Mouse (Mus musculus): Measurements from ENCODE around the gene Adam12.

The Adam12 gene

DNA sequence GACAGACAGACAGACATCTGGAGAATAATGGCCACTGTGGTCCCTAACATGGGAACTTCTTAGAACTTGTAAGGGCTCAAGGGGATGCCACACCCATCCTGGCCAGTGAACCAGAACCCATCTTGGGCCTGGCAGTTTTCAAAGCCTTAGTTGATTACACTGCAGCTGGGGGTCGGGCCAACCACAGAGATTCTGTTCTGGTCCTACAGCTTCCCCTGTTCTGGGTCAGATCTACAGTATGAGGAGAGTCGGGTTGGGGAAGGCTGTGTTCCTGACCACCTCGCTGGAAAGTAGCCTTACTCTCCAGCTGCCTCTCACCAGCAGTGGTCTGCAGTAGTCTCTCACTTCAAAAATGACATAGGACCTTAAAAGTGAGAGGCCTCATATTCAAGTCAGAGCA is 5.7 kb downstream of the Adam12 start:
- in situ Hi-C loops (cut with MboI; ENCODE audit: unreplicated experiment in 2 of 2), result no loop called here

DNA sequence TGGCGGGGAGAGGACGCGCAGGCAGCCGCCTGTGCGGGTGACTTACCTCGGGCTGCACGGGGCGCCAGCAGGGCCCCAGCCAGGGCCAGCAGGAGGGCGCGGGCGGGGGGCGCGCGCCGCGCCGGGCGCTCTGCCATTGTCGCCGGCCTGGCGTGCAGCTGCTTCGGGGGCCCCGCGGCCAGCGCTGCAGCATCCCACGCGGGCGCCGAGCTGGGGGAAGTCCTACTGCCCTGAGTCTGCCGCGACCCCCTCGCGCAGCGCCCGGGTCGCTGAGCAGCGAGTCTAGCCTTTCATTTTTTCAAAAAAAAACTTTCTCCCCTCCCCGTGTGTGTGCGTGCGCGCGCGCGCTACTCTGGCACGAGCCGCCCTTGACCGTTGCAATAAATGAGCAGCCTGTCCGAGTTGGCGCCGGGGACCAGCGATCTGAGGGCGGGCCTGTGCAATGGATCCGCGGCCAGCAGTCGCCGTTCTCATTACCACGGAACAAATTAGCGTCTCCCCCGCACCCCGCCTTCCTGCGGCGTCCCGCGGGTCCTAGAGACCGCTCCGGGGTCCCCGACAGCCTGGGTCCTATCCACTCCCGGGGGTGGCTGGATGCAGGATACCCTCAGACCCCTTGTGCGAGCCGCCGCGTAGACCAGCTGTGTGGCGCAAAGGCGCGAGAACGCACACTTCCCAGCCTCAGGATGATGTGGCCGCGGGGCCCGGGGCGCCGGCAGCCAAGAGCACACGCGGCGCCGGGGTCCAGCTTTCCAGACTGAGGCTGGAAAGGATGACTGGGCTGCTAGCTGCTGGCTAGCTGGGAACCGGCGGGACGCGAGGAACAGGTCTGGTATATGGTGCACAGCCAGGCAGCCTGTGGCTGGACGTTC is 7.0 kb downstream of the Adam12 start:
- in situ Hi-C loops (cut with MboI; ENCODE audit: unreplicated experiment in 2 of 2), result no loop called here

DNA sequence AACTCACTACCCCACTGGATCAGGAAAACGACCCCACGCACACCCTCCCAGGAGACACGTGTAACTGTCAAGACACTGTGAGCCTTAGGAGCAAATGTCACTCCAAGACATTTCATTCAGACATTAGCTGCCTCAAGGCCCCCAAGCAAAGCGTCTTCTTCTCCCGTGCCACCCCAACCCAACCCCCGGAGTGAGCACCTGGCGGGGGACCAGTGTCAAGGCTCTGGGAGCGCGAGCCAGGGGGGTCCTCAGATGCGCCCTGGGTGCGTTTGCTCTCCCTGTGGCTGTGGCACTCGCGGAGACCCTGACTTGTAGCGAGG is 7.6 kb downstream of the Adam12 start:
- in situ Hi-C loops (cut with MboI; ENCODE audit: unreplicated experiment in 2 of 2), result no loop called here

DNA sequence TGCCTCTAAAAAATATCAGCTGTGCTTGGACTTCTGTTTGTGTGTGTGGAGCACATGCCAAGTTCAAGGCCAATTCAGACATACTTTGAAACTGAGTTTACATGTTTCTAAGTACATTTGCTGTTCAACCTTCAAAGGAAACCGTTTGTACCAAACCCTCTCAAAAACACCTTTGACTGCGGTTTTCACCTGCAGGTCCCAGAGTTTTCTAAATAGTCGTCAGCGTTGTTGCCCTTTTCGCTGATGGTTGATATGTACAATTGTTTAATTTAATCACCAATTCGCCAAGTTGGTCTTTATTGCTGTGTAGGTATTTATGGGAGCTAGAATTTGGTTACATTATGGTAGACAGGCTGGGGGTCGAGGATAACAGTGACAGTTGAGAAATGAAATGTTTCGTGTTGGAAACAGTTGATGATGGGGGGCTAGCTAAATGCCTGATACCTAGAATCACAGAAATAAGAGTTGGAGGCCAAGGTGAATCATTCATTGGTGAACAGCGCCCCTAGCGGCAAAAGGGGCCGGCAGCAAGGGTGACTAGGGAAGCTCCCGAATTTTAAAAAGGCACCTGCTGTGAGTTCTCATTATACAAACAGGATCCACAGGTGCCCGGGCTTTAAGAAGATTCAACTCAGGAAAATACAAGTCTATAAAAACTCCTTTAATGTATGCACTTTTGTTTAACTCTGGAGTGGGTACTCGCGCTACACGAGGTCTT is 8.3 kb downstream of the Adam12 start:
- in situ Hi-C loops (cut with MboI; ENCODE audit: unreplicated experiment in 2 of 2), result no loop called here

DNA sequence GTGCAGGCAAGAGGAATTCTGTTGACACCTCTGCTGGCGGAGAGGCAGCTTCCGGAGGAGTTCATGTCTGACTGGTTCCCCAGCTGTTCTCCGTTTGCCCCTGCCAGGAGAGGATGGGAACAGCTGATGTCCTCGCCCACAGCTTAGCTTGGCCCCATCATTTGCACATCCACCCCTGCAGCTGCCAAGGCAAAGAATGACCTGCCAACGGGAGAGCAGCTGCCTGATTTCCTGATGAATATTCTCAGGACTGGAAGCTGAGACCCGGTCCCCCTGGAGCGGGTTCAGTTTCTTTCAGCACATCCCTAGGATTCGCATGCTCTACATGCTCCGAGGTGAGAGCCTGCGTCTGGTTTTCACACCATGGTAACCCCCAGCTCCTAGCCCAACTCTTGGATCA is 24.0 kb downstream of the Adam12 start:
- in situ Hi-C loops (cut with MboI; ENCODE audit: unreplicated experiment in 2 of 2), result no loop called here

DNA sequence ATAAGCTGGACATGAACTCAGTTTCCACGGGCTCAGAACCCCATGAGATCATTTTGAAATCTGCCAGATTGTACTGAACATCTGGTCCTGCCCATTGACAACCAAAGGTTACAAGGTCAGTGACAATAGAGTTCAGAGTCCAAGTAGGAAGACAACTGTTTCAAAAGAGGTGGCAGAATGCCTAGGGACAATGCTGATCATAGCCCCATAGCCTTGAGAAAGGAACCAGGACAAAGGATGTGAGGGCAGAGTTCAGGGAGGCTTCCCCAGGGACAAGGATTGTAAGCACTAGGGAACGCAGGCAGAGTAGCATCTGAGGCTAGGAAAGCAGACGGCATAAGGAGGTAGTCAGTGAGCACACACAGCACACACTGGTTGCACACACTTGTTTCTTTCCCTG is 38.9 kb downstream of the Adam12 start:
- in situ Hi-C loops (cut with MboI; ENCODE audit: unreplicated experiment in 2 of 2), result no loop called here

DNA sequence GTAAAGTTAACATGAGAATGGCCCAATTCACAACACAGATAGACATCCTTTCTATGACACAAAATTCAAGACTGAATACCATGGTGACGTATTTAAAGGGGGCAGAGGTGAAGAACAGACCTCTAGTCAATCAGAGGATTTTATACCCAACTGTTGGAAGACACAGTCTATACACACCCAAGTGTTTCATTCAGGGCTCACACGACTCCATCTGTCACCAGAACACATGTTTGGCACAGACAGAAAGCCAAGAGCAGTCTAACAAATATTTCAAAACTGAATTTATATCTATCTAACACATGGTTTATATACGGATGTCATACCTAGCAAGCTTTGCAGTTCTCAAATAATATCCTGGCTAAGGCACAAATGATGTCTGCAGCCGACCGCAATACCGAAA is 41.8 kb downstream of the Adam12 start:
- in situ Hi-C loops (cut with MboI; ENCODE audit: unreplicated experiment in 2 of 2), result no loop called here

DNA sequence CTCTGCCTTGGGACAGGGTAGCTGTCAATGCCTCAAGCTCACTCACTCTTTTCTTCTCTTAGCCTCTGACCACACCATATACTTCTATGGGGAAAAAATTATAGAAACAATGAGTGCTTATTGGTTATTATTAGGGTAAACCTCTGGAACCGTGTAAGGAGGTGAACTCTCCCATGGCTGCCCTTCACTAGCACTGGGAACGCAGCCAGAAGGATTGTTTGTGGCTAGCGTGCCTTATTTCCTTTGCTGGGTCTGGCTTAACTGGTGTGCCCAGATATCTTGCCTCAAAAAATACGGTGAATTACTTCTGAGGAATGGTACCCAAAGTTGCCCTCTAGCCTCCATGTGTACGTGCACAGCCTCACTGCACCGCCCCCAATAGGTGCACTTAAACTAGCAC is 43.4 kb downstream of the Adam12 start:
- in situ Hi-C loops (cut with MboI; ENCODE audit: unreplicated experiment in 2 of 2), result no loop called here

DNA sequence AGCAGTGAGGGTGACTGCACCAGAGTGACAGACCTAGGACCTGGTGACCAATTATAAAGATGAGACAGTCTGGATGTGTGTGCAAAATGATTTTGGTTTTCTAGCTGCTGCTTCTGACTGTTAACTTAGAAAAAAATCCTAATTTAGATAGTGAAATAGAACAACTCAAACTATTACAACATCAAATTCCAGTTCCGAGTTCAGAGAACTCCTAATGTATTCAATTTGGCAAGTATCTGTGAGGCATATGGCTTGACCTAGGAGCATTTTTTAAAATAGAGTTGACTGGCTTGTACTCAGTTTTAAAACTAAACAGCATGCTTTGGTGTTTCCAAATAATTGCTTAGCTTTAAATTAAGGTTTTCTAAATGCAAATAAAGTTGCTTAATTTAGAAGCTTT is 44.0 kb downstream of the Adam12 start:
- in situ Hi-C loops (cut with MboI; ENCODE audit: unreplicated experiment in 2 of 2), result no loop called here

DNA sequence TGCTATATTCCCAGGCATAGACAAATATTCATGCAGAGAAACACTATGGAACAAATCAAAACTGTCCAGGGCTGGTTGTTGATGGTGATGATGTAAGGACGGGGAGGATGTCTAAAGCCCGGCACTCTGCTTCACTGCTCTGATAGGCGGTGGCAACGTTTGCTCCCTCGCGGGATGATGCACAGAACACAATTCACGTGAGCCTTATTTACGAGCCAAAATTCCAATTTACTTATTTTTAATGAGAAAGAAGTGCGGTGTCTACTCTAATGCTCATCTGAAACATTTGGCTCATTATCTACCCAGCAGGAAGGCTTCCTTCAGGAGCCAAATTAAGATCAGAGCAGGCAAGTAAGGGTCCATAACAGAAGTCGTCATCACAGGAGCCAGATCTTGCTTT is 45.4 kb downstream of the Adam12 start:
- in situ Hi-C loops (cut with MboI; ENCODE audit: unreplicated experiment in 2 of 2), result no loop called here

DNA sequence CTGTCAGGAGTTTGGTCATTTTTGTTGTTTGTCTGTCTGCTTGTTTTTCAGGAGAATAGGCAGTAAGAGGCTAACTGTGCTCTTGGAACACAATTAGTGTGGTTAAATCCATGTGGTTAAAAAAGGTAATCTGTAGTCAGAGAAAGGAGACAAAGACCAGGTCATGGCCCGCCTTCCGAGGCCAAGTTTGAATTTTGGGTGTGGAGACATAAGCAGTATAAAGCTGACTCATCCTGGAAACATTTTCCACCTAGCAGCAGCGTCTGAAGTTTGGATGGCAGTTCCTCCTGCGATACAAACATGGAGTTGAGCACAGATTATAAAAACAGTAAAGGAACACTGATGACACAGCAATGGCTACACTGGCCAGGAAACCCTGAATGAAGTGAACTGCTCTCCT is 46.2 kb downstream of the Adam12 start:
- in situ Hi-C loops (cut with MboI; ENCODE audit: unreplicated experiment in 2 of 2), result no loop called here

DNA sequence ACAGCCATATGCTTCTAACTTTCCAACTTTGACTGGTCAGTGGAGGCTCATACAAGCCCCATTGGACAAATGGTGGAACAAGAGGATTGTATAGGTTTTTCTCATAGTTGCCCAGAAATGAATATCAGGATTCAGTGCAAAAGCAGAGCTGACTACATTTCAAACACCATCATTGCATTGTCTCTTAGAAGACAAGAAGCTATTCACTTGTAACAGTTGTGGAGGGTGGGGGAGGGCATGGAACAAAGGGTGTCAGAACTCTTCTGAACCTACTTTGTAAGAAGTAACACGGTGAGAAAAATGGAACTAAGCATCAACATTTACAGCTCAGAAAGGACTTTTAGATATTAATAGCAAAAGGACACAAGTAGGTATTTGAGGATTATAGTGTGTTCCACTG is 50.2 kb downstream of the Adam12 start:
- in situ Hi-C loops (cut with MboI; ENCODE audit: unreplicated experiment in 2 of 2), result no loop called here

DNA sequence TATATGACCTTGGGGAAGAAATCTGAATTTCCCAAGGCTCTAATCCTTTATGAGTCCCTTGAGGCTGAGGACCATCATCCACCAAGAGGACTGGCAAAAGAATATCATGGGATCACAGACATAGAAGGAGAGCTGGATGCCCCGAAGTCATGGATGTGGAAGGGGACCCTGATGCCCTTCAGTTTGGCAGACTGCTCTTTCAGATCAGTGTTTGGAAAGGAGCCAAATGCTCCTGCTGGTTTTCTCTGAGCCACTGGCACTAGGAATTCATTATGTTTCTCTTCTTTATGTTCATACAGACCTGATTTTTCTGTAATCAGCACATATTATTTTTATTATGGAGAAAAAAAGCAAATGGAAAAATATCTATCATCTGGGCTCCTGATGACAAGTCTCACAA is 50.9 kb downstream of the Adam12 start:
- in situ Hi-C loops (cut with MboI; ENCODE audit: unreplicated experiment in 2 of 2), result no loop called here

DNA sequence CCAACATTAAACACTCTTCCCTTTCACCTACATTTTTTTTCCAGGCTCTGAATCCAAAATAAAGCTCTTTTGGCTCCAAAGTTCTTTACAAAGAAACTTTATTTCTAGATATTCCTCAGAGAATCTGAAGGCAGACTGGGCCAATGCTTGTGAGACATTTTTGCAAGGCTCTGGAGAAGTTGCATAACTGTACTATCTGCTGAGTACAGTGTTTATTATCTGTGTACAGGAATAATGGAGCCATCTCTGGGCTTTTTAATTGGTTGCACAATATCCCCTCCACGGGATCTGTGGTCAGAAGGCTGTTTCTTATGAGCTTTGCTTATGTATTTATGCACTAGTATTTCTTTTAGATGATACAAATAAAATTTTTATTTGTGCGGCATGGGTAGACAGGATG is 54.9 kb downstream of the Adam12 start:
- in situ Hi-C loops (cut with MboI; ENCODE audit: unreplicated experiment in 2 of 2), result no loop called here

DNA sequence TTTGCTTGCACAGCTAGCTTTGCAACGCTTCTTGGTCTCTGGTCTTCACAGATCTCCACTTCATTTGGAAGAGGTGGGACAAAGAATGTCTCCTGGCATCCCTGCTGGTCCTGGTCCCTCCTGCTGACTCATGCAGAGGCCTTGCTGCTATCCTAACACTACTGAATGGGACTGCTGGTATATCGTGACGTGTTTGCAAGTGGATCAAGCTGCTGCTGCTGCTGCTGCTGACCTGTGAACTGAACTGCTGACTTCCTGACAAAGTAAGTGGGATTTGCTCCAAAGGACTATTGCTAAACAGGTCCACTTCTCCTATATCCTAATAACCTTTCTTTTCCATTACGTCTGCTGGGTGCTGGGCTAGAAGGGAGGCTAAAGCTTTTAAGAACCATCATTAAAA is 56.7 kb downstream of the Adam12 start:
- in situ Hi-C loops (cut with MboI; ENCODE audit: unreplicated experiment in 2 of 2), result no loop called here

DNA sequence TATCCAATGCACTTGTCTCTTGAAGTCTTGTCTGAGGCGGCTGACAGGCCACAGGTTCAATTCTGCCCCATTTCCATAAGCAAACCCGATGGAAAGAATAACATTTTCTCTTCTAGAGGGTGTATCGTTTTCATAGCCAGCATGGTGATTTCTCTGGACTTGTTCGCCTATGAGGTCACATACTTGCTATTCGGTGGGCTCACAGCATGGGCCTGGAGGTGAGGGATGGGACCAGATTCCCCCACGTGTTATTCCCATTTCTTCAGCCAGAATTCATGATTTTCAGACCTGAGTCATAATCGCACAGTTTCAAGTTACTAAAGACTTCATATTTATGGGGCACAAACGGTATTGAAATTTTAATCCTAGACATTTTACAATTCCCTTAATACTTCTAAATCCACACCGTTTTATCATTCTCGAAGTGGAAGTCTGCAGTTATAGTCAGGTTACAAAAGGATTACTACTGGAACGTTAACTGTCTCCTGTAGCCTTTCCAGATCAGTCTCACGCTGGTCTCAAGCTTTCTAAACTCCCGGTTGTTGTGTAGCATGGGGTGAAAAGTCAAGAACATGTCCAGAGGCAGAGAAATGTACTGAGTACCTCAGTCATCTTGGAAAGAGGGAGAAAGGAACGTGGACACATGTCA is 58.4 kb downstream of the Adam12 start:
- in situ Hi-C loops (cut with MboI; ENCODE audit: unreplicated experiment in 2 of 2), result no loop called here

DNA sequence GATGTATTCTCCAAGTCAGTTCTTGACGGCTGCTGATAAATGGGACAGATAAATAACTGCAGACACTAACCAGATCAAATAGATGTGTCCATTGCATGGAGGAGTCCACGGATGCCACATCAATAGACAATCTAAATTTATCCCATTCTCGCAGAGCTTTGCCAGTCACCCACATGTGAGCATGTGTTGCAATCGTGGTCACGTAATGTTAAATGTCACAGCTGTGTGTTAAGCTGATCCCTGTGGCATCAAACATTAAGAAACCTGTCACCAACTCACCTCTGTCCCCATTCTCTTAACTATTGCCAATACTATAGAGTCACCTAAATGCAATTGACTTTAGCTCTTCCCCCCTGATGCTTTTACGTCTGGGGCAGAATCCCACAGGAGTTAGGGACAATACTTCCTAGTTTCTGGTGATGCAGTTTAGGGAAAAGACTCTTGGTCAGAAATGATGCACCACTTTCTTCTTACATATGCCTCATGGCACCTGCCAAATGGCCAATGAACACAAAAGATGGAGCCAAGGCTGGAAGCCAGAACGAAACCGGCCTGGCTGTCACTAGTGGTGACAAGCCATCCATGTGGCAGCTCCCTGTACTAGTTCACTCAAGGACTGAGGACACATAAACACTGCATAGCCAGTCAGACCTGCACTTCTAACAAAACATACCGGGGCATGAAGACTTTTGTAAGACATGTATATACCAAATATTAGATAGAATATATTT is 61.6 kb downstream of the Adam12 start:
- in situ Hi-C loops (cut with MboI; ENCODE audit: unreplicated experiment in 2 of 2), result no loop called here

DNA sequence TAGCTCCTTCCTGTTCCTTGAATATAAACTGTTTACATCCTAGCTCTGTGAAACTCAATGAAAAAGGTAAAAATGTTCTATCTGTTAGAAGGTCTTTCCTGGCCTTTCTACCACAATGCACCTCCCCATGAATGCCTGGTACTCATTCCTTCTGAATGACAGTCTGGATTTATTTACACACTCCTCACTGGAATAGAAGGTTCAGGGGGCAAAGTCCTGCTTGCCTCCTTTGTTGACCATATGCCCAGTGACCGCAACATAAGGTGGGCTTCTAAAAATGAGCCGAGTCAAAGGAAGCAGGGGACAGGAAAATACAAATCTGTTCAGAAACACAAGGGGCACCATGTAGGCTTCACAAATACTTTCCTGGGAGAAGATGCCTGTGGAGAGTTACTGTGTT is 62.2 kb downstream of the Adam12 start:
- in situ Hi-C loops (cut with MboI; ENCODE audit: unreplicated experiment in 2 of 2), result no loop called here

DNA sequence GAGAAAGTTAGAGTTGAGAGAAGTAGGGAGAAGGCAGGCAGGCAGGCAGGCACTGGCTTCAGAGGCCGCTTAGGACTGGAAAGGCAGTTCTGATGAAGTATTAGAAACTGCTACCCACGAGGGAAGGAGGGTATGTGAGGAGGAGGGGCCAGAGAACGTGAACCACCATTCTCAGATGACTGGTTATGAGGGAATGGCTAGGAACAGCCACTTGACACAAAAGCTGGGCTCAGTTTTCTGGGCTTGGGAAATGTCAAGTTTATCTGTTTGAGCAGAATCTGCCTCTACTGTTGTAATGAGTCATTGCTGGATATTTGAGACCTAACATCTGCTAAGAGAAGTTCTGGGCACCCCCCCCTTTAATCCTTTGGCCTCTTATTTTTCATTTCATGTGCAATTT is 64.4 kb downstream of the Adam12 start:
- in situ Hi-C loops (cut with MboI; ENCODE audit: unreplicated experiment in 2 of 2), result no loop called here

DNA sequence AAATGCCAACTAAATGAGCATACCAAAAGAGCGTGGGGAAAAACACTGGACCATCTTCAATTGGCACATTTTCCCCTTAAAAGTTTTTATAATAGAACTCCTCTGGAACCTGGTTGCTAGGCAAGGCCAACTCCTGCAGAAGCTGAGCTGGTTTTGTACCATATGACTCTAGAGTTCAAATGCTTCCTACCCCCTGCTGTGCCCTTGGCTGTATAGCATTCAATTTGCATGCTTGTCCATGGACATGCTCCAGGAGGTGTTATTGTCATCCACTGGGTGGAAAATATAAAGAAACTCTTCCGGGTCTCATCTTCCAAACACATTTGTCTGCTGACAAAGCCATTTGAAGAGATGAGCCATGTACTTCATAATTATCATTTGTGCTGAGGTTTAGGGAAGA is 68.2 kb downstream of the Adam12 start:
- in situ Hi-C loops (cut with MboI; ENCODE audit: unreplicated experiment in 2 of 2), result no loop called here

DNA sequence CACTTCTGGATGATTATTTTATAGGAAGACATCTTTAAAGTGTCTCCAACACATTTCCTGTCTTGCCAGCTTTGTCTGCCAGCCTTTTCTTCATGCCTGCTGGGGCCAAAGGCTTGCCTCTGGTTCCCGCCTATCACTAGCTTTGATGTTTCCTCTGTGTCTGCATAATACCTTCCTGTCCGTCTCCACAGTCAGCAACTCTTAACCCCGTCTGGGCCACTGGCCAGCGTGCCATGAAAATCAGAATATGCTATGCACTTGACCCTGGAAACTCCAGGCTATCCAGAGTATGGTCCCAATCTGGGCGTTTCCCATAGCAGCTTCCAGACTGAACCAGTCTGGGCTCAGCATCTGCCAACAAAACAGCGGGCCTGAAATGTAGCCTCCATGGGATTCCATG is 69.1 kb downstream of the Adam12 start:
- in situ Hi-C loops (cut with MboI; ENCODE audit: unreplicated experiment in 2 of 2), result no loop called here
